Mouse (Mus musculus): ENCODE data around the gene Prn.

Gene Prn

DNA sequence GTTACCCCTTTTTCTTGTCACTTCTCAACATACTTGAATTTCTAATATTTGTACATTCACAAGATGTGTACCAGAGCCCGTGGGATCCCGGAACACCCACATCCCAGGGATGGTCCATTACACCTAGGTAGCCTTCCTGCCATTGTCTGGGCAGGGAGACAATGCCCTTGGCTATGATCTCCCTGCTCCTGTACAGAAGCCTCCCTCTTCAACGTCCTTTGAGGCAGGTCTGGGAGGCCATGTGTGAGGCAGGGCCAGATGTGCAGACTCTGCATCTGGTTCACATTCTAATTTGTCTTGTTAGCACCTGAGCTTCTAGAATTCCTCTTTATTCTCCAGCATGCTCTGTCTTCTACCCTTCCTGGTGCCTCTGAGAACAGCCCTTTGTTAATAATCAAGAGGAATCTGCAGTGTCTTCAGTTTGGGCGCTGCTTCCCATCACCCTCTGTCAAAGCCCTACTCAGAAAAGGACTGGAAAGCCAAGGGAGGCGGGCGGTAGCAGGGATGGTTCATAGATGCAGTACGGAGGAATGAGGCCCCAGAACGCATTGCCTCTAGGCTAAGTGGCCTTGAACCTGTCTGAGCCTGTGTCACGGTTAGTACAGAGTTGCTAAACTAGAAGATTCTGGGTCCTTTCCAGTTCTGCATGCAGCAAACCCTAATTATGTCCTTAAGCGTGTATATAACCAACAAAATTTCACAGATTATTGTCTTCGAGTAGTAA, 39.3 kb downstream of the Prn start:
- in situ Hi-C loops (cut with MboI, MseI) = no loop called here

- in situ Hi-C loops (cut with MboI, MseI) = loop anchor here (5.0 kb wide), 2 partner anchors 48 to 403 kb away; no protein-coding TSS in a partner anchor
Measured at GRCm38 (mm10) chr2:131949767-131950597, 40.2 kb downstream of the Prn start.

DNA sequence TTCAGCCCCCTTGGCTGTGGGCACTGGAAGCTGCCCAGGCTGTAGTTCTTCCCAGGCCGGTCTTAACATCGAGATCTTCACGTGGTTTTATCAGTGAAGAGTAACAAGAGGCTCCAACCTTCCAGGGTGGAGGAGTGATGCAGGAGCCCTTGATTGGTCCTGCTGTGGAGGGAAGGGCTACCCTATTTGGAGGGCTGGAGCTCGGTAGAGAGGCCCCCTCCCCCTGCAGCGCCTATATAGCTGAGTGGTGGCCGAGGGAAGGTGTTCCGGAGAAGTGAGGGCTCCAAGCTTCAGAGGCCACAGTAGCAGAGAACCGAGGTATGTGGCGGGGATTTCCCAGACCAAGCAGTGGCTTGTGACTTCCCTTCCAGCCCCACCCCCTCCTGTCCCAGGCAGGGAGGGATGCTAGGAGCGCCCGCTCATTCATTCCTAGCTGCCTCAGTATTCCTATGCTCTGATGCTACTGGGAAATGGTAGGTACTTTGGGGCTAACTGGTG, 40.9 kb downstream of the Prn start, which contains the start of gene Prnd:
TSS of gene Prnd (plus strand) at position 264 of the 498 bp plus-strand sequence.
- in situ Hi-C loops (cut with MboI, MseI) = loop anchor here (5.0 kb wide), 2 partner anchors 48 to 403 kb away; no protein-coding TSS in a partner anchor

GRCm38 (mm10) chr2:131952456-131952855, 42.7 kb downstream of the Prn start:
- in situ Hi-C loops (cut with MboI, MseI) = loop anchor here (5.0 kb wide), 2 partner anchors 50 to 405 kb away; no protein-coding TSS in a partner anchor

DNA sequence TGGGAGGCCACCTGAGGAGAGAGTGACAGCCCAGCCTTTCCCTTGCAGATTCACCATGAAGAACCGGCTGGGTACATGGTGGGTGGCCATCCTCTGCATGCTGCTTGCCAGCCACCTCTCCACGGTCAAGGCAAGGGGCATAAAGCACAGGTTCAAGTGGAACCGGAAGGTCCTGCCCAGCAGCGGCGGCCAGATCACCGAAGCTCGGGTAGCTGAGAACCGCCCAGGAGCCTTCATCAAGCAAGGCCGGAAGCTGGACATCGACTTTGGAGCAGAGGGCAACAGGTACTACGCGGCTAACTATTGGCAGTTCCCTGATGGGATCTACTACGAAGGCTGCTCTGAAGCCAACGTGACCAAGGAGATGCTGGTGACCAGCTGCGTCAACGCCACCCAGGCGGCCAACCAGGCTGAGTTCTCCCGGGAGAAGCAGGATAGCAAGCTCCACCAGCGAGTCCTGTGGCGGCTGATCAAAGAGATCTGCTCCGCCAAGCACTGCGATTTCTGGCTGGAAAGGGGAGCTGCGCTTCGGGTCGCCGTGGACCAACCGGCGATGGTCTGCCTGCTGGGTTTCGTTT, 43.3 kb downstream of the Prn start:
- in situ Hi-C loops (cut with MboI, MseI) = loop anchor here (5.0 kb wide), 2 partner anchors 51 to 406 kb away; no protein-coding TSS in a partner anchor

GRCm38 (mm10) chr2:131953711-131954110, 44.0 kb downstream of the Prn start:
- in situ Hi-C loops (cut with MboI, MseI) = loop anchor here (5.0 kb wide), 2 partner anchors 51 to 406 kb away; no protein-coding TSS in a partner anchor

GRCm38 (mm10) chr2:131954835-131955234, 45.1 kb downstream of the Prn start:
- in situ Hi-C loops (cut with MboI, MseI) = loop anchor here (5.0 kb wide), 2 partner anchors 53 to 408 kb away; no protein-coding TSS in a partner anchor

- in situ Hi-C loops (cut with MboI, MseI) = no loop called here
Measured at GRCm38 (mm10) chr2:131955264-131955663, 45.5 kb downstream of the Prn start.

GRCm38 (mm10) chr2:131956336-131957256, 46.8 kb downstream of the Prn start:
- in situ Hi-C loops (cut with MboI, MseI) = no loop called here

GRCm38 (mm10) chr2:131957731-131958222, 48.0 kb downstream of the Prn start:
- in situ Hi-C loops (cut with MboI, MseI) = no loop called here

- in situ Hi-C loops (cut with MboI, MseI) = no loop called here
Measured at GRCm38 (mm10) chr2:131961671-131962070, 51.9 kb downstream of the Prn start.

DNA sequence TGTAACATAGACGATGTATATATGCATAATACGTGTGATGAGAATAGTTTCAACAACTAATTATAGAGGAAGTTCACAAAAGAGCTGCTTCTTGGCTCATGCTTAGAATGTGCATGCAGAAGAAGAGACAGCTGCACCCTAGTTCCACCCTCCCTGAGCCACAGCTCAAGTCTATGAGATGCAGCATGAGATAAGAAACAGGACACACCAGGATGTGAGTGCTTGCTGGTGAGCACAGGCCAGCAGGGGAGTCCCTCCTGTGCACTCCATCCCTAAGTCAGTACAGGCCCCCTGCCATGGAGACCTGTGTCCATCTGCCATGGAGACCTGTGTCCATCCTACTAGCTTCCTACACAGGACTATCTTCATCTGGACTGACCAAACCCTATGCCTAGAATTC, 60.8 kb downstream of the Prn start:
- in situ Hi-C loops (cut with MboI, MseI) = no loop called here

DNA sequence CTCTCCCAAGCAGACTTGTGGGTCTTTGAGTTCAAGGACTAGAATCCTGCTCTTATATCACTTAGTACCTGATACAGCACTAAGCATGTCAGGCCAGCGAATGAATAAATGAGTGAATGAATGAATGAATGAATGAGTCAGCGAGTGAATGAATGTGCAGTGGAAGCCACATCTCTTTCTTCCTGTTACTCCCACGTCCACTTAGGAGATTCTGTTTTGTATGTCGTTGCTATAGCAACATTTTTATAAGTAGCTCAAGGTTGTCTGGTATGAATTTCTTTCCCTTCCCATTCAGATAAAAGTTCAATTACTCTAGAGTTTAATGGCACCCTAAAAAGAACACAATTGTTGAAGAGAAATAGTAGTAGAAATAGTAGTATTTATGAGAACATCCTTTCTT, 61.3 kb downstream of the Prn start:
- in situ Hi-C loops (cut with MboI, MseI) = no loop called here

- in situ Hi-C loops (cut with MboI, MseI) = no loop called here
Measured at GRCm38 (mm10) chr2:131976663-131977062, 66.9 kb downstream of the Prn start.

GRCm38 (mm10) chr2:131980866-131981265, 71.1 kb downstream of the Prn start:
- in situ Hi-C loops (cut with MboI, MseI) = loop anchor here (5.0 kb wide), 1 partner anchor 241 kb away; no protein-coding TSS in a partner anchor

GRCm38 (mm10) chr2:131982546-131983196, 72.9 kb downstream of the Prn start:
- in situ Hi-C loops (cut with MboI, MseI) = loop anchor here (5.0 kb wide), 1 partner anchor 240 kb away; no protein-coding TSS in a partner anchor

- in situ Hi-C loops (cut with MboI, MseI) = no loop called here
Measured at GRCm38 (mm10) chr2:131987950-131988349, 78.2 kb downstream of the Prn start.

DNA sequence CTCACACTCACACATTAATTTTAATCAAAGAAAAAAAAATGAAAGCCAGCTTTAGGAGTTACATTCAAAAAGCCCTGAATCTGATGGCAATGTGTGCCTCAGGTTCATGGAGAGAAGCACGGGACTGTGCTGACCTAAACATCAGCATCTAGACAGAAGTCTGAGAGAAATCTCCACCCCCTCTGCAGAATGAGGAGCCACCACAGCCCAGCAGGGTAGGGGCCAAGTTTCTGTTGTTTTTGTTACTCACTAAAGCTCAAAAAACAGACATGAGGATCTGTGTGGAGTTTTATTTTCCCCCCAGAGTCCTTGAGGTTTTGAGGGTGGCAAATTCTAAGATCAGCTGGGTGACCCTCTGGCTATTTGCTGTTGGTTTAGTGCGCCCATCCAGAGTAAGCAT, 78.8 kb downstream of the Prn start:
- in situ Hi-C loops (cut with MboI, MseI) = no loop called here

GRCm38 (mm10) chr2:131992487-131992886, 82.7 kb downstream of the Prn start:
- in situ Hi-C loops (cut with MboI, MseI) = no loop called here

DNA sequence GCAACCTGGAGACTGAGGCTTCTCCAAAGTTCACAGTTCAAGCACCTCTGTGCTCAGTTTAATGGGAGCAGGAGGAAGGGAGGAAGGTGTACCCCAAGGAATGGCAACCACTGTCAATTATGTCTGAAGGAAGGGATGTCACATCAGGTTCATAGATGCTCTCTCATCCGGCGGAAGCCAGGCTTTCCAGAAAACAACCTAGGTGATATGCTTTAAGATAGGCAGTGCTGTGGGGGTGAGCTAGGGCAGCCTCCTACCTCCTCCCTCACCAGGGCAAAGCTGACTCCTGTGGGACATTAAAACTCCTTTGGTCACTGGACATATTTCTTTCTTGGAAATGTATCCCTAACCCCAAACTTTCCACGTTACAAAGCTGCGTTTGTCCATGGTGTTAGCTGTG, 83.4 kb downstream of the Prn start:
- in situ Hi-C loops (cut with MboI, MseI) = no loop called here
